Mouse (Mus musculus): ENCODE results near the gene Cnp.

DNA sequence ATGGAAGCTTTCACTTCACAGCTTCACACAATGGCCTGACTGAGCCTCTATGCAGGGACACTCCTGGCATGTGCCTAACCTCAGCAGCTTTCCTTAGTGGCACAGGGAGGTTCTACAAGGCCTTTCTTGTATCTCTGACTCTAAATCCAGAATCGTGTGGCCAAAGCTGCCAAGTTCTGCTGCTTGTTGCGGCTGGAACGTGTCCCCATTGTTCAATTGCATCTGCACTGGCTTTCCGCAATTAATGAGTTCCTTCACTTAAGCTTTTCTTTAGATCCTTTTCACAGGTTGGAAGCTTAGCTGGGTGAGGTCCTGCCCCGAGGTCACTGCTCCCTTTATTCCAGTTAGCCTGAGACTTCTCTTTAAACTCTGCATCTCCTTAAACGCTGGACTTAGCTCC is 40.8 kb upstream of the Cnp start:
- TF ChIP-seq CTCF (IDR thresholded peaks at IDR 0.05) (no peak), POLR2A (IDR thresholded peaks at IDR 0.05; ENCODE audit: insufficient read depth, low read depth, low read length) (no peak)
